Comparison of ENCODE assay signal across 8 mouse cellular contexts in the genomic region with DNA sequence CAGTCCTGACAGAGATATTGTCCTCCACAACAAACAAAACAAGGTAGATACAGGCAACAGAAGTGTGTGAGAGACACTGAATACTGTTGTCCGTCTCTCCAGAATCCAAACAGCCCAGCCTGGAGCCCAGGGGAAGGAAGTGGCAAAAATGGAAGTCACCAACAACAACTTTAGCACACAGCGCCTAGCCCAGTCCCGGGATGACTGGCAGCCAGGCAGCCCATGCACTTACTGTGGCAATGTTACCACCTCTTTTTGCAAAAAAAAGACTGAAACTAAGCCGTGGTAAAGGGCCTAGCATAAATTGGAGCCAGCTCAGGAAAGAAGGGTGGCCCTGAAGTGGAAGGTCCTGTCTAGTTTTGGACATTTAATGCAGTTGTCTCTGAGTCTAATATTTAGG. TPM values are rescaled to one million over a fixed set of nuclear protein-coding genes. Genes with fewer than 3 reads are reported as not detected.
DNase-seq lines count a peak whose midpoint lies in the region; ATAC-seq and TF ChIP-seq lines count a peak whose summit lies in the region.

No protein-coding gene starts in this region.

- peak overlapping the region; percentile 85 for H3K9ac ChIP-seq in embryonic facial prominence, embryonic 14.5 days (ENCODE audit: low read depth, low read length)
- H3K9ac ChIP-seq in intestine, postnatal 0 days (ENCODE audit: low read depth, low read length), result peak overlapping the region; percentile 97

- no peak for TF ChIP-seq POLR2A in myocyte (IDR thresholded peaks at IDR 0.05; ENCODE audit: insufficient read length, low read depth)

- H3K27ac ChIP-seq in embryonic facial prominence, embryonic 14.5 days (replicated peaks; ENCODE audit: low read depth, low read length), result peak overlapping the region; percentile 35; the same call in 1 of the 2 replicates
- peak overlapping the region; percentile 64; the same call in 1 of the 2 replicates for H3K27ac ChIP-seq in intestine, postnatal 0 days (ENCODE audit: low read depth, low read length)

- peaks cover 56% of the 10 kb centered on the region for H3K4me1 ChIP-seq in megakaryocyte, embryonic 14.5 days
- peaks cover 10% of the 10 kb centered on the region; the same call in 1 of the 2 replicates for H3K4me1 ChIP-seq in embryonic facial prominence, embryonic 14.5 days (ENCODE audit: control insufficient read depth, insufficient read depth, low read length)
- peaks cover 6% of the 10 kb centered on the region for H3K4me1 ChIP-seq in intestine, postnatal 0 days (replicated peaks; ENCODE audit: control insufficient read depth, insufficient read depth, low read length)

- no peak for DNase-seq in embryonic facial prominence, embryonic 14.5 days (ENCODE audit: low spot score)
- no peak for DNase-seq in cerebellum, adult 11-12 months

- ATAC-seq in megakaryocyte, adult 5-6 weeks (ENCODE audit: poor library complexity, severe bottlenecking), result no peak
- ATAC-seq in embryonic facial prominence, embryonic 14.5 days (ENCODE audit: low read depth), result no peak
- ATAC-seq in intestine, postnatal 0 days, result no peak
- no peak for ATAC-seq in megakaryocyte progenitor cell, adult 5-6 weeks (replicated peaks; ENCODE audit: poor library complexity)
- ATAC-seq in erythroid progenitor cell, adult 5-6 weeks (replicated peaks; ENCODE audit: low FRiP score, poor library complexity, severe bottlenecking), result no peak

- H3K36me3 ChIP-seq in megakaryocyte, embryonic 14.5 days (replicated peaks; ENCODE audit: low read length), result peaks cover 40% of the 10 kb centered on the region
- peaks cover 36% of the 10 kb centered on the region for H3K36me3 ChIP-seq in embryonic facial prominence, embryonic 14.5 days (ENCODE audit: control insufficient read depth, insufficient read depth, low read length)
- H3K36me3 ChIP-seq in intestine, postnatal 0 days (ENCODE audit: control insufficient read depth, insufficient read depth), result peaks cover 20% of the 10 kb centered on the region
- peaks cover 18% of the 10 kb centered on the region for H3K36me3 ChIP-seq in myocyte (ENCODE audit: control insufficient read depth, insufficient read depth)

- no peak for TF ChIP-seq CTCF in intestine, postnatal 0 days (IDR thresholded peaks at IDR 0.05; ENCODE audit: low read depth)

- WGBS in embryonic facial prominence, embryonic 14.5 days, result 10% methylated on average over 4 of the region's 4 CpGs
- WGBS in intestine, postnatal 0 days, result under 1% methylated on average over 4 of the region's 4 CpGs

- peak overlapping the region; percentile 60 for H3ac ChIP-seq in myocyte (ENCODE audit: control insufficient read depth, insufficient read length)

- H3K9me3 ChIP-seq in megakaryocyte, embryonic 14.5 days, result no peaks in the 10 kb centered on the region
- H3K9me3 ChIP-seq in embryonic facial prominence, embryonic 14.5 days (ENCODE audit: control insufficient read depth, low read length), result no peaks in the 10 kb centered on the region
- H3K9me3 ChIP-seq in intestine, postnatal 0 days (ENCODE audit: control insufficient read depth), result no peaks in the 10 kb centered on the region

- H3K27me3 ChIP-seq in megakaryocyte, embryonic 14.5 days (replicated peaks), result no peaks in the 10 kb centered on the region
- H3K27me3 ChIP-seq in embryonic facial prominence, embryonic 14.5 days (replicated peaks; ENCODE audit: control insufficient read depth, insufficient read depth, low read length), result no peaks in the 10 kb centered on the region
- no peaks in the 10 kb centered on the region for H3K27me3 ChIP-seq in intestine, postnatal 0 days (replicated peaks; ENCODE audit: control insufficient read depth, insufficient read depth, low read length)
- H3K27me3 ChIP-seq in myocyte (ENCODE audit: control insufficient read depth, insufficient read depth, insufficient read length), result peaks cover 10% of the 10 kb centered on the region

- peak overlapping the region; percentile 80 for H3K4me2 ChIP-seq in embryonic facial prominence, embryonic 14.5 days (ENCODE audit: low read depth, low read length)
- peak overlapping the region; percentile 73 for H3K4me2 ChIP-seq in intestine, postnatal 0 days (replicated peaks; ENCODE audit: low read depth)
- peak overlapping the region; percentile 89 for H3K4me2 ChIP-seq in myocyte (ENCODE audit: low read depth)

- peaks cover 51% of the 10 kb centered on the region for H3K79me2 ChIP-seq in myocyte (ENCODE audit: control insufficient read depth, insufficient read depth)

- H3K4me3 ChIP-seq in megakaryocyte, embryonic 14.5 days (replicated peaks), result peak overlapping the region; percentile 96
- H3K4me3 ChIP-seq in embryonic facial prominence, embryonic 14.5 days (ENCODE audit: low read depth, low read length), result peak overlapping the region; percentile 83
- H3K4me3 ChIP-seq in intestine, postnatal 0 days (ENCODE audit: low read depth, low read length), result peak overlapping the region; percentile 96
- H3K4me3 ChIP-seq in myocyte, result peak overlapping the region; percentile 77

TF ChIP-seq in myocyte, 11 proteins besides CTCF, POLR2A, EP300 and RAD21 (continues in another document):
- no peak for TF ChIP-seq TCF12 (IDR thresholded peaks at IDR 0.05; ENCODE audit: insufficient read depth, poor library complexity, severe bottlenecking)
- no peak for TF ChIP-seq POLR2AphosphoS2 (IDR thresholded peaks at IDR 0.05; ENCODE audit: insufficient read length, low read depth)

RNA-seq across cellular contexts. Expression of a gene that starts 0.8 kb away (rescaled TPM):
- polyA plus RNA-seq in megakaryocyte, embryonic 14.5 days (2012; ENCODE audit: insufficient read depth, low replicate concordance), result 10.3 and 11.1 TPM in 2 replicates
- 10.2 and 10.5 TPM in 2 replicates for total RNA-seq in megakaryocyte, adult 5-6 weeks (2015)
- 6.4 and 7.0 TPM in 2 replicates for total RNA-seq in megakaryocyte, adult 5-6 weeks (2017)
- polyA plus RNA-seq in embryonic facial prominence, embryonic 14.5 days (2014; fragmentation: Nextera tagmentation; extraction: Ambion mirVana), result 10.8 and 11.2 TPM in 2 replicates
- polyA plus RNA-seq in intestine, postnatal 0 days (2015; fragmentation: Nextera tagmentation; extraction: Ambion mirVana), result 4.1 and 4.6 TPM in 2 replicates
- 15.6 TPM for polyA plus RNA-seq in myocyte (2012; fragmentation: generic; extraction: Trizol)
- total RNA-seq in megakaryocyte progenitor cell, adult 5-6 weeks (2015), result 12.6 and 13.2 TPM in 2 replicates
- total RNA-seq in megakaryocyte progenitor cell, adult 5-6 weeks (2017), result 7.7 and 9.2 TPM in 2 replicates
- 306 and 341 TPM in 2 replicates for total RNA-seq in erythroid progenitor cell, adult 5-6 weeks (2015; ENCODE audit: low replicate concordance)
- total RNA-seq in erythroid progenitor cell, adult 5-6 weeks (2017; ENCODE audit: low replicate concordance), result 296 and 297 TPM in 2 replicates

RNA-seq across cellular contexts. Expression of a gene that starts 1.2 kb away (rescaled TPM):
- not detected in 2 replicates for polyA plus RNA-seq in megakaryocyte, embryonic 14.5 days (2012; ENCODE audit: insufficient read depth, low replicate concordance)
- total RNA-seq in megakaryocyte, adult 5-6 weeks (2015), result not detected in 2 replicates
- not detected in 2 replicates for total RNA-seq in megakaryocyte, adult 5-6 weeks (2017)
- 0.52 and 3.4 TPM in 2 replicates for polyA plus RNA-seq in embryonic facial prominence, embryonic 14.5 days (2014; fragmentation: Nextera tagmentation; extraction: Ambion mirVana)
- polyA plus RNA-seq in intestine, postnatal 0 days (2015; fragmentation: Nextera tagmentation; extraction: Ambion mirVana), result not detected in 2 replicates
- polyA plus RNA-seq in myocyte (2012; fragmentation: generic; extraction: Trizol), result 0.10 TPM
- total RNA-seq in megakaryocyte progenitor cell, adult 5-6 weeks (2015), result not detected in 2 replicates
- not detected in 2 replicates for total RNA-seq in megakaryocyte progenitor cell, adult 5-6 weeks (2017)
- 2.9 TPM in 1 of 2 replicates, not detected in the other for total RNA-seq in erythroid progenitor cell, adult 5-6 weeks (2015; ENCODE audit: low replicate concordance)
- total RNA-seq in erythroid progenitor cell, adult 5-6 weeks (2017; ENCODE audit: low replicate concordance), result 1.4 TPM in 1 of 2 replicates, not detected in the other

RNA-seq across cellular contexts. Expression of a gene that starts 26.7 kb away (rescaled TPM):
- polyA plus RNA-seq in megakaryocyte, embryonic 14.5 days (2012; ENCODE audit: insufficient read depth, low replicate concordance), result 22.5 and 23.5 TPM in 2 replicates
- 12.4 and 18.3 TPM in 2 replicates for total RNA-seq in megakaryocyte, adult 5-6 weeks (2015)
- total RNA-seq in megakaryocyte, adult 5-6 weeks (2017), result 16.7 and 25.0 TPM in 2 replicates
- 35.0 and 35.8 TPM in 2 replicates for polyA plus RNA-seq in embryonic facial prominence, embryonic 14.5 days (2014; fragmentation: Nextera tagmentation; extraction: Ambion mirVana)
- 8.5 and 9.3 TPM in 2 replicates for polyA plus RNA-seq in intestine, postnatal 0 days (2015; fragmentation: Nextera tagmentation; extraction: Ambion mirVana)
- polyA plus RNA-seq in myocyte (2012; fragmentation: generic; extraction: Trizol), result 20.4 TPM
- 18.3 and 21.2 TPM in 2 replicates for total RNA-seq in megakaryocyte progenitor cell, adult 5-6 weeks (2015)
- 14.4 and 20.1 TPM in 2 replicates for total RNA-seq in megakaryocyte progenitor cell, adult 5-6 weeks (2017)
- 57.0 and 57.3 TPM in 2 replicates for total RNA-seq in erythroid progenitor cell, adult 5-6 weeks (2015; ENCODE audit: low replicate concordance)
- 55.2 and 94.3 TPM in 2 replicates for total RNA-seq in erythroid progenitor cell, adult 5-6 weeks (2017; ENCODE audit: low replicate concordance)

RNA-seq across cellular contexts. Expression of a gene that starts 28.6 kb away (rescaled TPM):
- polyA plus RNA-seq in megakaryocyte, embryonic 14.5 days (2012; ENCODE audit: insufficient read depth, low replicate concordance), result 12.4 and 38.2 TPM in 2 replicates
- total RNA-seq in megakaryocyte, adult 5-6 weeks (2015), result 42.8 and 48.9 TPM in 2 replicates
- total RNA-seq in megakaryocyte, adult 5-6 weeks (2017), result 38.5 and 42.6 TPM in 2 replicates
- polyA plus RNA-seq in embryonic facial prominence, embryonic 14.5 days (2014; fragmentation: Nextera tagmentation; extraction: Ambion mirVana), result 59.6 and 61.8 TPM in 2 replicates
- polyA plus RNA-seq in intestine, postnatal 0 days (2015; fragmentation: Nextera tagmentation; extraction: Ambion mirVana), result 28.3 and 29.2 TPM in 2 replicates
- 49.0 TPM for polyA plus RNA-seq in myocyte (2012; fragmentation: generic; extraction: Trizol)
- total RNA-seq in megakaryocyte progenitor cell, adult 5-6 weeks (2015), result 30.9 and 32.4 TPM in 2 replicates
- 25.1 and 28.5 TPM in 2 replicates for total RNA-seq in megakaryocyte progenitor cell, adult 5-6 weeks (2017)
- 9.6 and 22.0 TPM in 2 replicates for total RNA-seq in erythroid progenitor cell, adult 5-6 weeks (2015; ENCODE audit: low replicate concordance)
- 11.0 and 18.6 TPM in 2 replicates for total RNA-seq in erythroid progenitor cell, adult 5-6 weeks (2017; ENCODE audit: low replicate concordance)

RNA-seq across cellular contexts. Expression of a gene that starts 34.0 kb away (rescaled TPM):
- polyA plus RNA-seq in megakaryocyte, embryonic 14.5 days (2012; ENCODE audit: insufficient read depth, low replicate concordance), result 5.8 and 51.6 TPM in 2 replicates
- 103 and 117 TPM in 2 replicates for total RNA-seq in megakaryocyte, adult 5-6 weeks (2015)
- total RNA-seq in megakaryocyte, adult 5-6 weeks (2017), result 40.9 and 54.5 TPM in 2 replicates
- 223 and 258 TPM in 2 replicates for polyA plus RNA-seq in embryonic facial prominence, embryonic 14.5 days (2014; fragmentation: Nextera tagmentation; extraction: Ambion mirVana)
- polyA plus RNA-seq in intestine, postnatal 0 days (2015; fragmentation: Nextera tagmentation; extraction: Ambion mirVana), result 87.7 and 97.3 TPM in 2 replicates
- polyA plus RNA-seq in myocyte (2012; fragmentation: generic; extraction: Trizol), result 141 TPM
- 261 and 316 TPM in 2 replicates for total RNA-seq in megakaryocyte progenitor cell, adult 5-6 weeks (2015)
- 26.3 and 49.1 TPM in 2 replicates for total RNA-seq in megakaryocyte progenitor cell, adult 5-6 weeks (2017)
- 57.8 and 102 TPM in 2 replicates for total RNA-seq in erythroid progenitor cell, adult 5-6 weeks (2015; ENCODE audit: low replicate concordance)
- 15.3 and 42.5 TPM in 2 replicates for total RNA-seq in erythroid progenitor cell, adult 5-6 weeks (2017; ENCODE audit: low replicate concordance)
